Mouse (Mus musculus): ENCODE measurements around the gene Rpp14. TPM values are rescaled to one million over a fixed set of nuclear protein-coding genes. Genes with fewer than 3 reads are reported as not detected.

The Rpp14 gene
- polyA plus RNA-seq (2017; shearing (Covaris generic)), result 10 to 100 TPM; 28.2 to 41.6 (median 36.0) TPM

DNA sequence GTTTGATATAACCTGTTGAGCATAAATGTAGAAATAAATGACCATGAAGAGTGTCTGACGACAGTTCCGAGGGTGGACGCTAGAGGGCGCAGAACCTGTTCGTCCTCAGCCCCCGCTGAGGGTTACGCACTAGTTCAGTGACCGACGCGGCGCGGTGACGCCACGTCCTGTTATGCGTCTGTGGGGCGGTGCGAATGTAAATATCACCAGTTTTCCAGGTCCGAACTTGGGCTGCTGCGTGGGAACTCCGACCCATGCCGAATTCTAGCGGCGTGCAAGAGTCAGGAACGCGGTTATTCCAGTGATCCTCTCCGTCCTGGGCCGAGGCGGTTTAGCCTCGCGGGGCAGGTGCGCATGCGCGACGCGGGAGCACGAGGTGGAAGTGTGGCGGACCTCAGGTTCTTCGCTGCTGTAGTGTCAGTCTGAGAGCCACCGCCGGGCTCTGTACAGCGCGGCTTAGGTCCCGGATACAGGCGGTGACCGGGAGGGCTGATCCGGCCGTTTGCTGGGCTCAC lies at the start of gene Rpp14:
Gene Rpp14, plus strand, starts transcription at position 203 of the 515 bp plus-strand sequence.
- ATAC-seq, result peak; percentile 95

DNA sequence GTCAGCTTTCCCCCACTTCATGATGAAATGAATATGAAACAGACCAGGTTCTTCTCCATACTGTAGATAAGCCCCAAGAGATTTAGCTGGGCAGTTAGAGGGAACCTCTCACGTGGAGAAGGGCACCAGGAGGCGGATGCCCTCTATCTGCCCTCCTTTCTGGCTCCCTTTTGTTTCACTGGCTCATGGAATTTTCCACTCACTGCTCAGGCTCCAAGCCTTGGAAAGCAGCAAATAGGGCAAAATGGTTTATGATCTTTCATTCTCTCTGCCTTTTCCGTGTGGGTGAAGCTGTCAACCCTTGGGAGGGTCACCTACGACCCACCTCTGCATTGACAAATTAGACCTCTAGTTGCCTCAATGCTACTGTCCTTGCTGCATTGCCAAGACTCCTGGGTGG lies 49.6 kb upstream of the Rpp14 start:
- ATAC-seq, result no peak

DNA sequence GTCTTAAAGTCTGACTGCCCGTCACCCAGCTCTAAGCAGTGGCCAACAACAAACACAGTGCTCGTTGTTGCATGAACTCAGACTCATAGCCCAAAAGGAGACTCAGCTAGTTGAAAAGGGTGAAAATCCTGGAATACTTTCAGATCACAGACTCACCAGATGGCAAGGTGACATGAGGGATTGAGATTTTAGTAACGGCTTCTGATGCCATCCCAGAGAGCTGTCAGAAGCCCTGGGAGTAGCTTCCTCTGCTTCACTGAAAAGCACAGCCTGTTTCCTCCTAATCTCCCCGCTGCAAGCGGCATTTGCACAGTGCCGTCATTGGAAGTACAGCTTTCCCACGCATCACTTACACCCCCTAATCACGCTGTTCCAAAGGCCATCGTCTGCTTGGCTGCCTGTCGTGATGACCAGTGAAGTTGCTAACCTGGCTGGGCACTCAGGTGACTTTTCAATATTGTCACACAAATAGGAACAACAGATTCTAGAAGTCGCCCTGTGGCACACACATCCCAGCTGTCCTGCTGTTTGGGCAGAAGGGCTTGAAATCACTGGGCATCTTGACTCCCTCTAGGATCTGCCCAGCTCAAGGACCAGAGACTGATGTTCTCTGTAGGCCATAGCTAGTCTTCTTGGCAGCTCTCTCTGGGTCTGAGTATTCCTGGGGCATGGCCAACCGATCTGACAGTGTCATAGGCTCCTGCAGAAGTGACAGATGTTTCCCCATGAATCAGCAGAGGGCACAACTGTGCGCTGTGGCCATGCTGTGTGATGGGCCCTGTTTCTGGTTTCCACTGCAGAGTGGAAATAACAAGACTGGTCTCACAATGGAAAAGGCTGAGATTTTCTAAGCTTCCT lies 47.9 kb upstream of the Rpp14 start:
- ATAC-seq, result no peak

DNA sequence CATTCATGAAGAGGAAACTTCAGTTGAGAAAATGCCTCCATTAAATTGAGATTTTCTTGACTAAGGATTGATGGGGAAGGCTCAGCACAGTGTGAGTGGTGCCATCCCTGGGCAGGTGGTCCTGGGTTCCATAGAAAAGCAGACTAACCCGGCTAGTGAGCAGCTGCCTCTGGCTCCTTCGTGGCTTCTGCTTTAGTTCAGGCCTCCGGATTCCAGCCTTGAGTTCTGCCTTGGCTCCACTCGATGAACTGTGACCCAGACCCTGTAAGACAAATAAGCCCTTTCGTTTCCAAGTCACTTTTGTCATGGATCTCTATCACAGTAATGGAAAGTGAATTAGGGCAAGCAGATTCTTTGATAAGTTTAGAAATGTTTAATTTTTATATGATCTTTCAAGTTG lies 45.6 kb upstream of the Rpp14 start:
- no peak for ATAC-seq

DNA sequence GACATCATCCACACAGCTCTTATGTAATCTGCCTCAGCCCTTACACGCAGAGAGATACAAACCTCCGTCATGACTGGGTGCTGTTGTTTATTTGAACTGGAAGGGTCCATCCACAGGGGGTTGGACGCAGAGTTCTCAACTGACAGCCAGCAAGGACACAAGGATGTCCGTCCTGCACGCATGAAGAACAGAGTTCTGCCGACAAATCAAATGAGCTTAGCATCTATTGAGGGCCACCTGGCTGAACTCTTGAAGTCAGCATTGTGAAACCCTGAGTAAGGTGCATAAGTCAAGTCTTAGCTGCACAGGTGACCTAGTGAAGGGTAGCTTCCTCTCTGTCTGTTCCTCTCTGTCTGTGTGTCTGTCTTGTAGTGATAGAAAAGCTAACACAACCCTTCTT lies 44.2 kb upstream of the Rpp14 start:
- ATAC-seq, result no peak

DNA sequence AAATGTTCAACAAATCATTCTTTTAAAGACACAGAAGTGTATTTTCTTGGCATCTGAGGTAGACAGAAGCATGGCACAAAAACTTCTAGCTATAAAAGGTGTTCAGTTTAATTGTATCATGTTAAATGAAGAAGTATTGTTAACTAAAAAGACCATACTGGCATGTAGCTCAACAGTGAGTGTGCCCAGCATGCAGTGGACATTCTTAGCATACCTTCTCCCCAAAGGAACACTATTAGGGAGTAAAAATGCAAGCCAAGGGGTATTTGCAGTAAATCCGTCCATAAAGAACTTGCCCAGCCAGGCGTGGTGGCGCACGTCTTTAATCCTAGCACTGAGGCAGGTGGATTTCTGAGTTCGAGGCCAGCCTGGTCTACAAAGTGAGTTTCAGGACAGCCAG lies 43.8 kb upstream of the Rpp14 start:
- ATAC-seq, result no peak

DNA sequence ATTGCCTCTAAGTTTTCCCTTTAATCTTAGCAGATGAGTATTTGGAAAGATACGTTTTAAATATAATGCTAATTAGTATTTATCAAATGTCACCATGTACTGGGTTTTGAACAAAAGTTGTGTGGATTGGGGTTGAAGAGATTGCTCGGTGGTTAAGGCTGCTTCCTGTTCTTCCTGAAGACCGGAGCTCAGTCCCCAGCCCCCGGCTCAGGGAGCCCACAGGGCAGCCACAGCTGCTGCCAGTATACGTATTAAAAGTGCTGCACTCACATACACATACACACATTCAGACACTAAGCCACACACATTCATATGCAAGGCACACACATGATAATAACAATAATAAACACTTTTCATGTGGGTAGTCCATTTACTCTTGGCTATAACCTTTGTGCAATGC lies 42.0 kb upstream of the Rpp14 start:
- ATAC-seq, result no peak

DNA sequence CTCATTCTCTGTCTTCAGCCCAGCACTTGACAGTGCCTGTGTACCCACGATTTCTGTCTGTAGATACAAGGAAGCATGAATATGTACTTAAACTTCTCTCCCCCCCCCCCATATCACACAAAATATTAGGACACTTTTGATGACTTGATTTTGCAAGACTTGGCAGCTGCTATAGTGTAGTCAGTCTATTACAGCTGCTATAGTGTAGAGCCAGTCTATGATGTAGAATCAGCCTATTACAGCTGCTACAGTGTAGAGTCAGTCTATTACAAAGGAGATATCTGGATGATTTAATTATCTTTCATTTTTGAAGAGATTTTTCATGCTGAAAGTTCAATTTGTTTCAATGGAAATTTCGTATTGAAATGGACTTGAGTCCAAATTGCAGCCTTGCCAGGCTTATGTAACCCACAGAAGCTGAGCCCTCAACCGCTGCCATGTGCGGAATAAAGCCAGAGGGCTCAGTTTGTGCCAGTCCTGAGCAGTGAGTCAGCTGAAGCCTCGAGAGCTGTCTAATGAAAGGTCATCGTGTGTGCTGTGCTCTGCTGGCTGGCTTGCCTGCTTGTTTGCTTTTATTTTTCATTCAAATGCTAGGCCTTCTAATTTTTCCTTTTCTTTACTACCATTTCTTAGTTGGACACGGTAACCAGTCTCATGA lies 41.2 kb upstream of the Rpp14 start:
- ATAC-seq, result no peak

DNA sequence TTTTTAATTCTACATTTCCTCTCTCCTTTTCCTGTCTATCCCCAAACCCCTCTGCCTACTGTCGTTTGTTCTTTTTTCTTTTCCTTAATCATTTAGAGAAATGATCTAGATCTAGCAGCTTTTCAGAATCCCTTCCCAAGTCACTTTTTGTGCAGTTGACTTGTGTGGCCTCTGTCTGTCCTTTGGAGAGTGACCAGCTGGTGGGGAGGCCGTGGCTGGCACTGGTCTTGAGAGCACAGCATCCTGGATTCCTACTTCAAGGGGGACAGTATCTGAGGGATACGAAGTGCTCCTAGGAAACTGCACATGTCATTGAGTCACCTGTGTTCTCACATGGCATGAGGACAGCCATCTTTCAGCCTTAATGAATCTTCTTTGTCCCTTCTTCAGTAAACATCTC lies 40.0 kb upstream of the Rpp14 start:
- ATAC-seq, result no peak

DNA sequence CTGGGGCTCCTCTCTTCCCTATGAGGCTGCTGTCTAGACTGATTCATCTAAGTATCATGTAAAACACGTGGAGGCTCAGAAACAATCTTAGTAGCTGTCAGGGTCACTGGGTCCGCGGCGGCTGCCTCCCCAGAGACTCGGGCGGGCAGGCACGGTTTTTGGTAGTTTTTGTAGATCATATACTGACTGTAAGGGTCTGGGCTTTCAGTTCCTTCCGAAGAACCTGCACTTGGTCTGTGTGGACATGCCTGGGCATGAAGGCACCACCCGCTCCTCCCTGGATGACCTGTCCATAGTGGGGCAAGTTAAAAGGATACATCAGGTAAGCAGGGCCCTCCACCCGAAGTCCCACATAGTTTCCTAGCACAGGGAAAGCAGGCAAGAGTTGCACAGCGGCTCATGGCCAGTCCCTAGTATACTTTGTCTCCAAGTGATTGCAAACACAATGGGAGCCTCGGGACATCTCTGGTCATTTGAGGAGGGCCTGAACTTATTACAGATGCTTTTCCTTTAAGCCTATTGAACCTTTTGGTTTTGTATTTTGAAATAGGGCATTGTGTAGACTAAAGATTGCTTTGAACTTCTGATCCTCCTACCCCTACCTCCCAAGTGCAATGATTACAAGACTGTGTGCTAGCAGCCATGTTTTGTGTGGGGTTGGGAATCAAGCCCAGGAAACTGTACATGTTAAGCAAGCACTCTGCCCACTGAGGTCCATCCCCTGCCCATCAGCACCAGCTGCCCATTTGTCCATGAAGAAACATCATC lies 39.1 kb upstream of the Rpp14 start:
- ATAC-seq, result no peak

DNA sequence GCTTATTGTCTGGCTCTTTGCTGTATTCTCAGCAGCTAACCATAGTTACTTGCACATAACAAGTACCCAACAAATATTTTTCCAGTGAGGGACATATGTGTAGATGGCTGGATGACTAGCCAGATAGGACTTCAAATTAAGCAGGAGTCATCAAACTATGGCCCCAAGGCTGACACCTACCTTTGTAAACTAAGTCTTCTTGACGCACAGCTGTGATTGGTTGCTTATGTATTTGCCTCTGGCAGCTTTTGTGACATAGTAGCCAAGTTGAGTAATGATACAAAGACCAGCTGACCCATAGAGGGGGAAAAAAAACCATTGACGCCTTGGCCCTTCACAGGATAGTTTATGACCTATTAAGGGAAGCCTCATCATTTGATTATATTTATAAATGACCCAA lies 38.0 kb upstream of the Rpp14 start:
- no peak for ATAC-seq

DNA sequence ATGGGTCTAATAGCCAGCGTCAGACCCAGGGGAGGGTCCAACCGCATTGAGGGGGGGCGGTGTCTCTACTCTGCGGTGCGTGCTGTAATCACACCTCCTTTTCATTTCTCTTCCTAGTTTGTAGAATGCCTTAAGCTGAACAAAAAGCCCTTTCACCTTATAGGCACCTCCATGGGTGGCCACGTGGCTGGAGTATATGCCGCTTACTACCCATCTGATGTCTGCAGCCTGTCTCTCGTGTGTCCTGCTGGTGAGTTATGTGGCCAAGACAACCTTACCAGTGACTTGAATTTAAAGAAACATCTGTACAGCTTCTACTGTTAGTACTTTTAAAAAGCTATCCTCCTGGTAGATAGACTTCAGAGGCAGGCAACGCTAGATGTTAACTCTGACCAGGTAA lies 37.6 kb upstream of the Rpp14 start:
- no peak for ATAC-seq

DNA sequence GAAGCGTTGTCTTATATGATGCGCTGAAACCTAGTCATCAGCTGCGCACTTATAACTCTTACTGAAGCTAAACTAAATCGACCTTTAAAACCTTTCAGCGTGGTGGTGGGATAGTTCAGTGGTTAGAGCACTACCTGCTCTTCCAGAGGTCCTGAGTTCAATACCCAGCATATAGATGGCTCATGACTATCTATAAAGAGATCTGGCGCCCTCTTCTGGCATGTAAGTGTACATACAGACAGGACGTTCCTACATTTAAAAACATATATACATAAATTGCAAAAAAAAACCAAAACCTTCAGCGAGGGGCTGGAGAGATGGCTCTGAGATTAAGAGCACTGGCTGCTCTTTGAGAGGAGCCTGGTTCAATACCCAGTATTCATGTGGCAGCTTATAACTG lies 35.8 kb upstream of the Rpp14 start:
- peak; percentile 45 for ATAC-seq

DNA sequence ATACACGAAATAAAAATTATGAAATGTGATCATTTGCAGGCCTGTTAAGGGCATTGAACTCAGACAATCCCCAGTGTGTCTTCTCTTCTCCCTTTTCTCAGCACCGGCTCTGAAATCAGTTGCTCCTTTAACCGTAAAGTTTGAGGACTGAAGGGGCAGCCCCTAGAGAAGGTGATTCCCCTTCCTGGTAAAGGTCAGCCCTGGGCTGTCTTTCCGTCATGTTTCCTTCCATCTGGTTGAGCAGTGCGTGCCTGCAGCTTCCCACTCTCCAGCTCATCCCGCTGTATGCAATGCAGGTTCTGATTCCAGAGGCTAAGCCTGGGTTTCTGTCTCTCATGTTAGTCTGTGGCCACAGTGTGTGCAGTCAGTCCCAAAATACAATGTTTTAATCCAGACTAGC lies 35.4 kb upstream of the Rpp14 start:
- ATAC-seq, result peak; percentile 84

DNA sequence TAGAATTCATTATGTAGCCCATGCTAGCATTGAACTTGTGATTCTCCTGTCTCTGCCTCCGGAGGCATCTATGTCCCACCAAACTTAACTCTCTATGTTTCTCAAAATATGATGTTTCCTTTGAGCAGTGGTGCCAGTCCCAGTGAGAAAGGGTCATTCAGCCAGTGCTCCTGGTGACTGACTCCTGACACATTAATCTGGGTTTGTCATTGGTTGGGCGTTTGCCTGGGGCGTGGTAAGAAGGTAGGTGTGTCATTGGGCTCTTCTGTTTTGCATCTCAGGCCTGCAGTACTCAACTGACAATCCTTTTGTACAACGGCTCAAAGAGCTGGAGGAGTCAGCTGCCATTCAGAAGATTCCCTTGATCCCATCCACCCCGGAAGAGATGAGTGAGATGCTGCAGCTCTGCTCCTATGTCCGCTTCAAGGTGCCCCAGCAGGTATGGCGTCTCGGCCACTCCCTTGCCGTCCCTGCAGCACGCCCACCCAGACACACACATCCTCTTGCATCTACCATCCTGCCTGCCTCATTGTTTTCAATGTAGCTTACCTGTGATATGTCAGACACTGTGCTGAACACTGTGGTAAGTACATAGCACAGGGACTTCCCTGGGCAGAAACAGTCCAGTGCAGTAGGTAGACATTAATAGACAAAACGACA lies 34.9 kb upstream of the Rpp14 start:
- peak; percentile 44 for ATAC-seq

DNA sequence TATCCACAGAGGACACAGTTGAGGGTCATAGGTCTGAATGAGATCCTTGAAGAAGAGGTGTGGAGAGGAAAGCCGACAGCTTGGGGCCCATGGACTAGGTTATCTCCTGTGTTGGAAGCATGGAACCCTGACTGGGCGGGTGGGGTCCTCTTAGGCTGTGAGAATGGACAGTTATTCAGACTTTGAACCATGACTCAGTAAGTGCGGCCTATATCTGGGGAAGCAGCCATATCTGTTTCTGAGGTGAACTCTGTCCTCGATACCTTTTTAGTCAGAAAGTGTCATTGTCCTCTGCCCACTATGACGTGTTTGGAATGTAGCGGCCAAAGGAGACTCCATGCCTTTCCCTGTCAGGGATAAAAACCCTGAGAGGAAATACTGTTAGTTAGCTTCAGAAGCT lies 33.3 kb upstream of the Rpp14 start:
- ATAC-seq, result no peak

DNA sequence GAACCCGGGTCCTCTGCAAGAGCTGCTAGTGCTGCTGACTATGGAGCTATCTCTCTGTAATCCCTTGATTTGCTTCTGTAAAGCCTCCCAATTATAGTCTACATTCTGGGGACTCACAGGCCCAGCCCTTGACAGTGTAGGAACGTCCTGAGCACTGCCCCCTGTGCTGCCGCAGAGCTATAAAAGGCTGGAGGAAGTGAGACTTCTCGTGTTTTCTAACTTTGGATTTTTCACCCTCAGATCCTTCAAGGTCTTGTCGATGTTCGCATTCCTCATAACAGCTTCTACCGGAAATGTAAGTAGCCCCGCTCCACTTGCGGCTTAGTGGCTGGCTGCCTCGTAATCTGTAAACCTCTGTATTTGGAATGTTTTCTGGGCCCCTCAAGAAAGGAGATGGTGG lies 30.8 kb upstream of the Rpp14 start:
- ATAC-seq, result no peak

DNA sequence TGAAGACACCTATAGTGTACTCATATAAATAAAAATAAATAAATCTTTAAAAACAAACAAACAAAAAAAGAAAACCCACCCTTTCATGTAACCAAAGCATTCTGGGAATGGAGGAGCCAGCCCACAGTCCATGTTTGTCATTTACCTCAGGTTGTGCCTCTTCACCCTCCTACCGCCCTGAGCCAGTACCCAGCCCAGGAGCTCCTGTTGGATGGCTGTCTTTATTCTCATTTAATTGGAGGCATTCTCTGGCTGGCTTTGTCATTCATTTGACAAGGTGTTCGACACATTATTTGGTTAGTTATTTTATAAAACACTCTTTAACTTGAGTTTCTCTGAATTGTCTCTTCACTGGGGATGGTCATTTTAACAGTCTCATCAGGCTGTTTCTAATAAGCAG lies 28.3 kb upstream of the Rpp14 start:
- ATAC-seq, result no peak

DNA sequence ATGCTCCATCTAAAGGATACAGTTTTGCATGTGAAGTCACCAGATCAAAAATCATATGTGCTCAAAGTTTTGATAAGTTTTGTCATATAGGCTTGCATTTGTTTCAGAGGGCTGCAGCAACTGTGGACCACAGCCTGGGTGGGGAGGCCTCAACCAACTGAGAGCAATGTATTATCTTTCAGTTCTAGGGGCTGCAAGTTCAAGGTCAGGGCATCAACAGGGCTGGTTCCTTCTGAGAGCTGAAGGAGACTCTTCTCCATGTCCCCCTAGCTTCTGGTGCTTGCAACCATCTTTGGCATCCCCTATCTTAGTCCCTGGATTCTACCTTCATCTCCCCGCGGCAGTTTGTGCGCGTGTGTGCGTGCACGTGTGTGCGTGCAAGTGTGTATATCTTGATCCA lies 27.5 kb upstream of the Rpp14 start:
- ATAC-seq, result no peak

DNA sequence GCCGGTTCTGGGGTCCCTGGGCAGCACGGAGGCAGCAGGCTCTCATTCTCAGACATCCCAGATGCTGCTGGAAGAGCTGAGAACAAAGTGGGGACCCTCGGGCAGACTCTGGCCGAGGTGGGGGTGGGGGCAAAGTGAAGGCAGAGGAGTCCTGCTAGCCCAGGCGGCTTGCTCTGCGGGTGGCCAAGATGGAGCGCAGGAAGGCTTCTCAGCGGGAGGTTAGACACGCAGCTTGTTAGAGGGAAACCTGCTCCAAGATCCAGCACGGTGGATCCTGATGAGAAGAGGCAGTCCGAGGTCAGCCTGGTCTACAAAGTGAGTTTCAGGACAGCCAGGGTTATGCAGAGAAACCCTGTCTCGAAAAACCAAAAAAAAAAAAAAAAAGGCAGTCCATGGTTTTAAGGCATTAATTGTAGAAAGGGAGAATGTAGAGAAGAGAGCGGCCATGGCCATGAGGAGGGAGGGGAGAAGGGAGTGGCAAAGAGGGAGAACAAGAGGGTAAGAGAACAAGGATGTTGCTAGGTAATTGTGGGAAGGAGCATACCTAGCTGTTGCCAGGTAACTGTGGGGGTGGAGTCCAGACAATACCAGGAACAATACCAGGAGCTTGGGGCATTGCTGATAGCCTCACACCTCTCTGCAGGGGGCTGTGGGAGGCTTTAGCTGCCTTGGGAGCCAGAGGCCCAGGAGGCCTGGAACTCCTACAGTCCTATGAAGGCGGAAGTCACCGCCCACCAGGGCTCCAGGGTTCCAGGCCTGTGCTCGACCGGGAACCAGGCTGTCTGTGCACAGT lies 25.7 kb upstream of the Rpp14 start:
- ATAC-seq, result no peak

DNA sequence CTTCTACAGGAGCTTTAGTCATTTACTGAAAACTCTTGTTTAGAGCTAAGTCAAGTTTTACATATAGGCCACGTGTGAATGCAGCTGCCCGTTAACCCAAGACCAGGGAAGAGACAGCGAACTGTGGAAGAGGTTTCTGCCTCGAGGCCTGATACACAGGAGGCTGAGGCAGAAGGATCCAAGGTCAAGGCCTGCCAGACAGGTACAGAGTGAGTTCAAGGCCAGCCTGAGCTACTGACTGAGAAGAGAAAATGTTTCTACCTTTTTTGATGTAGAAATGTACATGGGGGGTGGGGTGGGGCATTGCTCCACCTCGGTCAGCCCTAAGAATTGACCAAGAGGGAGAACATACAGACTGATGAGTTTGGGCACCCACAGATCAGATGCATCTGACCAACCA lies 24.1 kb upstream of the Rpp14 start:
- no peak for ATAC-seq

DNA sequence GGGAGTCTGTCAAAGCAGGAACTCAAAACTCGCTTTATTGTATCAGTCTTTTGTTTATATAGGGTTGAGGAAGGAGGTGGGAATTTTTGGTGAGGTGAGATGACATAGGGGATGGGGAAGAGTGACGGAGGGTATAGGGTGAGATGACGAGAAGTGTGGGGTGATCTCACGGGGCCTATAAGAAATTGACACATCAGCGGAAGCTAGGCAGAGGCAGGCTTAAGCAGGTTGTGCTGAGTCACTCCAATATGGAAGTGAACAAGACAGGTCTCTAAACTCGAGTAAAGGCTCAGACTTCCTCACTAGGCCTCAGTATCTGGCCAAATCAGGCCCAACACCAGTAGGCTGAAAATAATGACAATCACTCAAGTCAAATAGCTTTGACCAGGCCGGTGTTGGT lies 20.2 kb upstream of the Rpp14 start:
- no peak for ATAC-seq
